Mouse (Mus musculus): ENCODE measurements at regions not wholly inside any gene's neighbourhood (a gene's known extent, or its start where the extent isn't known, plus 50 kb on each side); places are given as distances from the start of the nearest gene placed in this dataset.
A peak's percentile ranks its signal among the peaks of the same experiment; 100 is the strongest.

- in situ Hi-C loops (cut with MboI; ENCODE audit: low sequenced_read_pairs in 2 of 2, unreplicated experiment in 2 of 2) = no loop called here
- TF ChIP-seq MAFK (IDR thresholded peaks at IDR 0.05; ENCODE audit: insufficient read depth, low read depth, low read length) (no peak), HCFC1 (IDR thresholded peaks at IDR 0.05; ENCODE audit: borderline replicate concordance, insufficient read depth, low read length) (no peak), ZNF384 (IDR thresholded peaks at IDR 0.05; ENCODE audit: low read depth, low read length) (no peak), ZC3H11A (IDR thresholded peaks at IDR 0.05; ENCODE audit: borderline replicate concordance, low read depth, low read length) (no peak), CHD2 (IDR thresholded peaks at IDR 0.05; ENCODE audit: low read depth, low read length) (no peak)
- no peaks in the 10 kb centered on the region for H3K36me3 ChIP-seq (ENCODE audit: control insufficient read depth, insufficient read depth, low read length, poor library complexity, severe bottlenecking)
- peaks cover 2% of the 10 kb centered on the region; the same call in 1 of the 2 replicates for H3K9me3 ChIP-seq (ENCODE audit: control insufficient read depth, insufficient read depth, low read depth, low read length)
- no peak overlapping the region for H3K4me3 ChIP-seq (ENCODE audit: insufficient read depth in 1 of 2, low read depth in 1 of 2, low read length in 2 of 2, poor library complexity in 1 of 2, severe bottlenecking in 1 of 2)
- H3K9ac ChIP-seq (ENCODE audit: insufficient read depth, low read depth, low read length, poor library complexity, severe bottlenecking) = no peak overlapping the region
- no peaks in the 10 kb centered on the region for H3K4me1 ChIP-seq (ENCODE audit: control insufficient read depth in 2 of 2, insufficient read depth in 2 of 2, low read length in 2 of 2, poor library complexity in 1 of 2)
- no peak for DNase-seq (ENCODE audit: low read depth, low spot score)
- H3K27ac ChIP-seq (ENCODE audit: insufficient read depth, low read depth, low read length, poor library complexity, severe bottlenecking) = no peak overlapping the region
Observed at GRCm38 (mm10) chr10:96202871-96203270, 66.5 kb downstream of the Gm5426 start.

- H3K27ac ChIP-seq (ENCODE audit: insufficient read depth, low read depth, low read length, poor library complexity, severe bottlenecking) = no peak overlapping the region
- no peaks in the 10 kb centered on the region for H3K36me3 ChIP-seq (ENCODE audit: control insufficient read depth, insufficient read depth, low read length, poor library complexity, severe bottlenecking)
- no peak overlapping the region for H3K9ac ChIP-seq (ENCODE audit: insufficient read depth, low read depth, low read length, poor library complexity, severe bottlenecking)
- TF ChIP-seq MAFK (IDR thresholded peaks at IDR 0.05; ENCODE audit: insufficient read depth, low read depth, low read length) (no peak), CHD2 (IDR thresholded peaks at IDR 0.05; ENCODE audit: low read depth, low read length) (no peak), HCFC1 (IDR thresholded peaks at IDR 0.05; ENCODE audit: borderline replicate concordance, insufficient read depth, low read length) (no peak), ZC3H11A (IDR thresholded peaks at IDR 0.05; ENCODE audit: borderline replicate concordance, low read depth, low read length) (no peak), ZNF384 (IDR thresholded peaks at IDR 0.05; ENCODE audit: low read depth, low read length) (no peak)
- no peak overlapping the region for H3K4me3 ChIP-seq (ENCODE audit: insufficient read depth in 1 of 2, low read depth in 1 of 2, low read length in 2 of 2, poor library complexity in 1 of 2, severe bottlenecking in 1 of 2)
- no peaks in the 10 kb centered on the region for H3K4me1 ChIP-seq (ENCODE audit: control insufficient read depth in 2 of 2, insufficient read depth in 2 of 2, low read length in 2 of 2, poor library complexity in 1 of 2)
- H3K9me3 ChIP-seq (ENCODE audit: control insufficient read depth, insufficient read depth, low read depth, low read length) = peaks cover 2% of the 10 kb centered on the region; the same call in 1 of the 2 replicates
- DNase-seq (ENCODE audit: low read depth, low spot score) = no peak
- in situ Hi-C loops (cut with MboI; ENCODE audit: low sequenced_read_pairs in 2 of 2, unreplicated experiment in 2 of 2) = no loop called here
Observed at GRCm38 (mm10) chr10:96204198-96204597, 67.8 kb downstream of the Gm5426 start.

GRCm38 (mm10) chr10:96209171-96209570 is 72.8 kb downstream of the Gm5426 start:
- no peaks in the 10 kb centered on the region for H3K36me3 ChIP-seq (ENCODE audit: control insufficient read depth, insufficient read depth, low read length, poor library complexity, severe bottlenecking)
- DNase-seq (ENCODE audit: low read depth, low spot score) = no peak
- TF ChIP-seq ZC3H11A (IDR thresholded peaks at IDR 0.05; ENCODE audit: borderline replicate concordance, low read depth, low read length) (no peak), HCFC1 (IDR thresholded peaks at IDR 0.05; ENCODE audit: borderline replicate concordance, insufficient read depth, low read length) (no peak), ZNF384 (IDR thresholded peaks at IDR 0.05; ENCODE audit: low read depth, low read length) (no peak), MAFK (IDR thresholded peaks at IDR 0.05; ENCODE audit: insufficient read depth, low read depth, low read length) (no peak), CHD2 (IDR thresholded peaks at IDR 0.05; ENCODE audit: low read depth, low read length) (no peak)
- H3K27ac ChIP-seq (ENCODE audit: insufficient read depth, low read depth, low read length, poor library complexity, severe bottlenecking) = no peak overlapping the region
- in situ Hi-C loops (cut with MboI; ENCODE audit: low sequenced_read_pairs in 2 of 2, unreplicated experiment in 2 of 2) = no loop called here
- H3K9me3 ChIP-seq (ENCODE audit: control insufficient read depth, insufficient read depth, low read depth, low read length) = no peaks in the 10 kb centered on the region
- no peak overlapping the region for H3K9ac ChIP-seq (ENCODE audit: insufficient read depth, low read depth, low read length, poor library complexity, severe bottlenecking)
- no peak overlapping the region for H3K4me3 ChIP-seq (ENCODE audit: insufficient read depth in 1 of 2, low read depth in 1 of 2, low read length in 2 of 2, poor library complexity in 1 of 2, severe bottlenecking in 1 of 2)
- no peaks in the 10 kb centered on the region for H3K4me1 ChIP-seq (ENCODE audit: control insufficient read depth in 2 of 2, insufficient read depth in 2 of 2, low read length in 2 of 2, poor library complexity in 1 of 2)

- Histone ChIP-seq H3K9ac (ENCODE audit: insufficient read depth, low read depth, low read length, poor library complexity, severe bottlenecking) (no peak overlapping the region), H3K4me3 (ENCODE audit: insufficient read depth in 1 of 2, low read depth in 1 of 2, low read length in 2 of 2, poor library complexity in 1 of 2, severe bottlenecking in 1 of 2) (no peak overlapping the region), H3K36me3 (ENCODE audit: control insufficient read depth, insufficient read depth, low read length, poor library complexity, severe bottlenecking) (no peaks in the 10 kb centered on the region), H3K4me1 (ENCODE audit: control insufficient read depth in 2 of 2, insufficient read depth in 2 of 2, low read length in 2 of 2, poor library complexity in 1 of 2) (no peaks in the 10 kb centered on the region), H3K27ac (ENCODE audit: insufficient read depth, low read depth, low read length, poor library complexity, severe bottlenecking) (no peak overlapping the region), H3K9me3 (ENCODE audit: control insufficient read depth, insufficient read depth, low read depth, low read length) (no peaks in the 10 kb centered on the region)
- TF ChIP-seq ZNF384 (IDR thresholded peaks at IDR 0.05; ENCODE audit: low read depth, low read length) = no peak
- no peak for TF ChIP-seq MAFK (IDR thresholded peaks at IDR 0.05; ENCODE audit: insufficient read depth, low read depth, low read length)
- no peak for TF ChIP-seq CHD2 (IDR thresholded peaks at IDR 0.05; ENCODE audit: low read depth, low read length)
- in situ Hi-C loops (cut with MboI; ENCODE audit: low sequenced_read_pairs in 2 of 2, unreplicated experiment in 2 of 2) = loop anchor here in 1 of 2 experiments (10.0 kb wide), 1 partner anchor 1104 kb away; no protein-coding TSS in a partner anchor
- DNase-seq (ENCODE audit: low read depth, low spot score) = no peak
Observed at GRCm38 (mm10) chr10:96211189-96211588, 74.8 kb downstream of the Gm5426 start.

GRCm38 (mm10) chr10:96213876-96214275 is 77.5 kb downstream of the Gm5426 start:
- no peaks in the 10 kb centered on the region for H3K4me1 ChIP-seq (ENCODE audit: control insufficient read depth in 2 of 2, insufficient read depth in 2 of 2, low read length in 2 of 2, poor library complexity in 1 of 2)
- no peak overlapping the region for H3K9ac ChIP-seq (ENCODE audit: insufficient read depth, low read depth, low read length, poor library complexity, severe bottlenecking)
- H3K27ac ChIP-seq (ENCODE audit: insufficient read depth, low read depth, low read length, poor library complexity, severe bottlenecking) = no peak overlapping the region
- no peaks in the 10 kb centered on the region for H3K9me3 ChIP-seq (ENCODE audit: control insufficient read depth, insufficient read depth, low read depth, low read length)
- TF ChIP-seq ZNF384 (IDR thresholded peaks at IDR 0.05; ENCODE audit: low read depth, low read length) = no peak
- TF ChIP-seq ZC3H11A (IDR thresholded peaks at IDR 0.05; ENCODE audit: borderline replicate concordance, low read depth, low read length) = peak; percentile 95
- H3K4me3 ChIP-seq (ENCODE audit: insufficient read depth in 1 of 2, low read depth in 1 of 2, low read length in 2 of 2, poor library complexity in 1 of 2, severe bottlenecking in 1 of 2) = no peak overlapping the region
- DNase-seq (ENCODE audit: low read depth, low spot score) = peak; percentile 95
- no peaks in the 10 kb centered on the region for H3K36me3 ChIP-seq (ENCODE audit: control insufficient read depth, insufficient read depth, low read length, poor library complexity, severe bottlenecking)
- in situ Hi-C loops (cut with MboI; ENCODE audit: low sequenced_read_pairs in 2 of 2, unreplicated experiment in 2 of 2) = loop anchor here in 1 of 2 experiments (10.0 kb wide), 1 partner anchor 1101 kb away; no protein-coding TSS in a partner anchor

Measured in ES-E14 (cell line).